Mouse (Mus musculus) liver, embryonic 14 days (tissue): Measurements from ENCODE around the gene Tmem229b. TPM values are rescaled to one million over a fixed set of nuclear protein-coding genes. Genes with fewer than 3 reads are reported as not detected.

Experiments used
- polyA plus RNA-seq: library from polyadenylated mRNA; depleted of rRNA; stranded (reverse); fragments of >200 nt; gene quantifications from 2 replicates; pipeline ENCODE4 v1.2.3, GENCODE M21; 2012; rRNA removed

Tmem229b gene
- polyA plus RNA-seq: 2.1 and 2.6 TPM in 2 replicates

GRCm38 (mm10) chr12:79007126-79007753 lies at the start of gene Tmem229b:
Tmem229b (minus strand) TSS chr12:79007627.

GRCm38 (mm10) chr12:79028911-79029861 lies 21.8 kb upstream of the Tmem229b start, which contains the start of gene Plekhh1:
Plekhh1 (plus strand) TSS chr12:79029163.

Other genes with a start within 250 kb of the Tmem229b start
- gene Atp6v1d, start 146.0 kb downstream of the Tmem229b start, polyA plus RNA-seq: 15.0 and 17.2 TPM in 2 replicates
- gene Eif2s1, start 145.8 kb downstream of the Tmem229b start, polyA plus RNA-seq: 59.2 and 64.4 TPM in 2 replicates
- gene Plek2, start 100.7 kb downstream of the Tmem229b start, polyA plus RNA-seq: 20.6 and 23.2 TPM in 2 replicates
- 0.15 and 0.27 TPM in 2 replicates for gene Plekhh1, start 21.5 kb upstream of the Tmem229b start, polyA plus RNA-seq
- 3.3 and 3.5 TPM in 2 replicates for gene Pigh, start 82.0 kb upstream of the Tmem229b start, polyA plus RNA-seq
- gene Arg2, start 123.2 kb upstream of the Tmem229b start, polyA plus RNA-seq: 0.02 and 0.07 TPM in 2 replicates
- 18.5 and 19.4 TPM in 2 replicates for gene Vti1b, start 165.0 kb upstream of the Tmem229b start, polyA plus RNA-seq
- gene Rdh11, start 184.7 kb upstream of the Tmem229b start, polyA plus RNA-seq: 13.7 and 16.9 TPM in 2 replicates
- gene Rdh12, start 201.3 kb upstream of the Tmem229b start, polyA plus RNA-seq: 0.26 and 0.39 TPM in 2 replicates